Mouse (Mus musculus) embryonic facial prominence, embryonic 13.5 days (tissue): ENCODE measurements at regions not wholly inside any gene's neighbourhood (a gene's known extent, or its start where the extent isn't known, plus 50 kb on each side); places are given as distances from the start of the nearest gene placed in this dataset.

Experiments used
- ATAC-seq: fragments of 200-750 bp; cut with Nextera tagmentation; 2 replicates; pipeline ENCODE4 v1.8.0; 2017; ENCODE audit warnings: low read depth; ENCODE audit not compliant: insufficient number of reproducible peaks, insufficient read depth, low FRiP score, low TSS enrichment
- H3K27ac ChIP-seq: fragments of 300-500 bp; sonication (generic); 2 replicates; pipeline ENCODE4 v1.5.1; 2015; ENCODE audit warnings: moderate library complexity, mild to moderate bottlenecking, inconsistent platforms
- H3K27me3 ChIP-seq: fragments of 300-500 bp; sonication (generic); 2 replicates; pipeline ENCODE4 v1.6.1; 2015; ENCODE audit warnings: mild to moderate bottlenecking, inconsistent platforms
- H3K36me3 ChIP-seq: fragments of 300-500 bp; sonication (generic); 2 replicates; pipeline ENCODE4 v1.6.1; 2015; ENCODE audit warnings: mild to moderate bottlenecking, inconsistent platforms
- H3K4me1 ChIP-seq: fragments of 300-500 bp; sonication (generic); 2 replicates; pipeline ENCODE4 v1.6.1; 2015; ENCODE audit warnings: inconsistent platforms
- H3K4me2 ChIP-seq: fragments of 300-500 bp; sonication (generic); 2 replicates; pipeline ENCODE4 v1.6.1; 2015; ENCODE audit warnings: moderate library complexity, mild to moderate bottlenecking, inconsistent platforms
- H3K4me3 ChIP-seq: fragments of 300-500 bp; sonication (generic); 2 replicates; pipeline ENCODE4 v1.5.1; 2015; ENCODE audit warnings: mild to moderate bottlenecking, inconsistent platforms
- H3K9ac ChIP-seq: fragments of 300-500 bp; sonication (generic); 2 replicates; pipeline ENCODE4 v1.6.1; 2015; ENCODE audit warnings: mild to moderate bottlenecking, inconsistent platforms
- H3K9me3 ChIP-seq: fragments of 300-500 bp; sonication (generic); 2 replicates; pipeline ENCODE4 v1.6.1; 2016; ENCODE audit warnings: inconsistent platforms
- WGBS: fragments of 180-500 bp; shearing (Covaris S2); methylation state at CpG from one replicate; pipeline ENCODE4 v1.1.7; 2015; ENCODE audit warnings: mixed read lengths; 5-methylcytosine and 5-hydroxymethylcytosine counted together

- Histone ChIP-seq H3K36me3 (no peaks in the 10 kb centered on the region), H3K27me3 (no peaks in the 10 kb centered on the region), H3K9me3 (0 out of 2 replicates have a peak, but pooled peaks cover 4% of the 10 kb centered on the region), H3K4me1 (no peaks in the 10 kb centered on the region), H3K27ac (no peak overlapping the region), H3K9ac (no peak overlapping the region), H3K4me3 (no peak overlapping the region), H3K4me2 (no peak overlapping the region)
- WGBS = 92% methylated on average over 4 of the region's 4 CpGs
- ATAC-seq = no peak
These were observed 57.8 kb upstream of the Zfand5 start for GRCm38 (mm10) chr19:21214253-21214652.

- no peak for ATAC-seq
- Histone ChIP-seq H3K36me3 (no peaks in the 10 kb centered on the region), H3K4me2 (no peak overlapping the region), H3K27me3 (no peaks in the 10 kb centered on the region), H3K4me1 (no peaks in the 10 kb centered on the region; the same call in 1 of the 2 replicates), H3K4me3 (no peak overlapping the region), H3K9ac (no peak overlapping the region), H3K9me3 (no peaks in the 10 kb centered on the region), H3K27ac (no peak overlapping the region)
- 78% methylated on average over 10 of the region's 10 CpGs for WGBS
These were observed 78.6 kb upstream of the Zfand5 start for GRCm38 (mm10) chr19:21193461-21193860.

- WGBS = 68% methylated on average over 6 of the region's 6 CpGs
- ATAC-seq = no peak
- no peak overlapping the region for H3K4me2 ChIP-seq
These were observed 79.5 kb upstream of the Zfand5 start for GRCm38 (mm10) chr19:21192576-21192975.

GRCm38 (mm10) chr19:21189216-21189615 is 82.9 kb upstream of the Zfand5 start:
- Histone ChIP-seq H3K9ac (no peak overlapping the region), H3K4me3 (no peak overlapping the region), H3K4me2 (no peak overlapping the region), H3K4me1 (no peaks in the 10 kb centered on the region; the same call in 1 of the 2 replicates), H3K9me3 (no peaks in the 10 kb centered on the region), H3K36me3 (no peaks in the 10 kb centered on the region), H3K27ac (no peak overlapping the region), H3K27me3 (no peaks in the 10 kb centered on the region)
- WGBS = 62% methylated on average over 4 of the region's 4 CpGs
- ATAC-seq = no peak

More at GRCm38 (mm10) chr19:21192576-21192975, 79.5 kb upstream of the Zfand5 start:
- Histone ChIP-seq H3K4me1 (no peaks in the 10 kb centered on the region; the same call in 1 of the 2 replicates), H3K4me3 (no peak overlapping the region), H3K9me3 (no peaks in the 10 kb centered on the region), H3K9ac (no peak overlapping the region), H3K27ac (no peak overlapping the region), H3K27me3 (no peaks in the 10 kb centered on the region), H3K36me3 (no peaks in the 10 kb centered on the region)

- no peak overlapping the region for H3K27ac ChIP-seq
- no peaks in the 10 kb centered on the region for H3K27me3 ChIP-seq
- H3K9me3 ChIP-seq = no peaks in the 10 kb centered on the region
- ATAC-seq = no peak
- H3K9ac ChIP-seq = no peak overlapping the region
- WGBS = 96% methylated on average over 1 of the region's 1 CpGs
- H3K4me2 ChIP-seq = no peak overlapping the region
- no peak overlapping the region for H3K4me3 ChIP-seq
- no peaks in the 10 kb centered on the region; the same call in 1 of the 2 replicates for H3K4me1 ChIP-seq
- no peaks in the 10 kb centered on the region for H3K36me3 ChIP-seq
These were observed 85.4 kb upstream of the Zfand5 start for GRCm38 (mm10) chr19:21186656-21187055.

GRCm38 (mm10) chr19:21186016-21186415 is 86.1 kb upstream of the Zfand5 start:
- Histone ChIP-seq H3K4me1 (no peaks in the 10 kb centered on the region; the same call in 1 of the 2 replicates), H3K27ac (no peak overlapping the region), H3K9ac (no peak overlapping the region), H3K9me3 (0 out of 2 replicates have a peak, but pooled peaks cover 3% of the 10 kb centered on the region), H3K27me3 (no peaks in the 10 kb centered on the region), H3K4me2 (no peak overlapping the region), H3K4me3 (no peak overlapping the region), H3K36me3 (no peaks in the 10 kb centered on the region)
- no peak for ATAC-seq
- 84% methylated on average over 1 of the region's 1 CpGs for WGBS

GRCm38 (mm10) chr19:21183028-21183427 is 89.0 kb upstream of the Zfand5 start:
- Histone ChIP-seq H3K27ac (no peak overlapping the region), H3K36me3 (no peaks in the 10 kb centered on the region), H3K4me1 (no peaks in the 10 kb centered on the region), H3K27me3 (no peaks in the 10 kb centered on the region), H3K9ac (no peak overlapping the region), H3K4me2 (no peak overlapping the region), H3K4me3 (no peak overlapping the region), H3K9me3 (0 out of 2 replicates have a peak, but pooled peaks cover 3% of the 10 kb centered on the region)
- WGBS = 76% methylated on average over 4 of the region's 4 CpGs
- ATAC-seq = no peak

GRCm38 (mm10) chr19:21179886-21180285 is 92.2 kb upstream of the Zfand5 start:
- no peak overlapping the region for H3K4me3 ChIP-seq
- ATAC-seq = no peak
- no peaks in the 10 kb centered on the region for H3K36me3 ChIP-seq
- H3K9ac ChIP-seq = no peak overlapping the region
- no peak overlapping the region for H3K4me2 ChIP-seq
- H3K4me1 ChIP-seq = peaks cover 10% of the 10 kb centered on the region; the same call in 1 of the 2 replicates
- no peaks in the 10 kb centered on the region for H3K27me3 ChIP-seq
- 0 out of 2 replicates have a peak, but pooled peaks cover 3% of the 10 kb centered on the region for H3K9me3 ChIP-seq
- no peak overlapping the region for H3K27ac ChIP-seq
- WGBS = 96% methylated on average over 1 of the region's 1 CpGs

- H3K9ac ChIP-seq = no peak overlapping the region
- H3K9me3 ChIP-seq = no peaks in the 10 kb centered on the region
- peaks cover 10% of the 10 kb centered on the region; the same call in 1 of the 2 replicates for H3K4me1 ChIP-seq
- no peaks in the 10 kb centered on the region for H3K36me3 ChIP-seq
- 0 out of 2 replicates have a peak, but pooled peaks have one; percentile 62 for ATAC-seq
- H3K4me2 ChIP-seq = no peak overlapping the region
- H3K27me3 ChIP-seq = no peaks in the 10 kb centered on the region
- H3K27ac ChIP-seq = no peak overlapping the region
- no peak overlapping the region for H3K4me3 ChIP-seq
- WGBS = 45% methylated on average over 3 of the region's 3 CpGs
These were observed 96.6 kb upstream of the Zfand5 start for GRCm38 (mm10) chr19:21175426-21175831.

- H3K9me3 ChIP-seq = no peaks in the 10 kb centered on the region
- H3K4me3 ChIP-seq = no peak overlapping the region
- ATAC-seq = no peak
- H3K27ac ChIP-seq = peak overlapping the region; percentile 57
- H3K36me3 ChIP-seq = no peaks in the 10 kb centered on the region
- H3K9ac ChIP-seq = no peak overlapping the region
- 56% methylated on average over 5 of the region's 5 CpGs for WGBS
- no peak overlapping the region for H3K4me2 ChIP-seq
- H3K27me3 ChIP-seq = no peaks in the 10 kb centered on the region
- H3K4me1 ChIP-seq = peaks cover 10% of the 10 kb centered on the region; the same call in 1 of the 2 replicates
These were observed 97.4 kb upstream of the Zfand5 start for GRCm38 (mm10) chr19:21174636-21175035.

- Histone ChIP-seq H3K4me2 (no peak overlapping the region), H3K4me1 (peaks cover 10% of the 10 kb centered on the region; the same call in 1 of the 2 replicates), H3K4me3 (no peak overlapping the region), H3K36me3 (no peaks in the 10 kb centered on the region), H3K9me3 (no peaks in the 10 kb centered on the region), H3K27me3 (no peaks in the 10 kb centered on the region), H3K27ac (no peak overlapping the region), H3K9ac (no peak overlapping the region)
- 81% methylated on average over 5 of the region's 5 CpGs for WGBS
- ATAC-seq = no peak
These were observed 98.1 kb upstream of the Zfand5 start for GRCm38 (mm10) chr19:21173896-21174483.

GRCm38 (mm10) chr19:21171191-21171590 is 100.9 kb upstream of the Zfand5 start:
- 72% methylated on average over 2 of the region's 2 CpGs for WGBS

More at GRCm38 (mm10) chr19:21171191-21171590, 100.9 kb upstream of the Zfand5 start:
- no peaks in the 10 kb centered on the region for H3K36me3 ChIP-seq
- H3K27me3 ChIP-seq = no peaks in the 10 kb centered on the region
- no peak overlapping the region for H3K4me3 ChIP-seq
- H3K9ac ChIP-seq = no peak overlapping the region
- no peaks in the 10 kb centered on the region for H3K9me3 ChIP-seq
- no peak for ATAC-seq
- peaks cover 20% of the 10 kb centered on the region for H3K4me1 ChIP-seq
- H3K4me2 ChIP-seq = no peak overlapping the region
- no peak overlapping the region for H3K27ac ChIP-seq
